Mouse (Mus musculus): ENCODE data around the gene Armh3. TPM values are rescaled to one million over a fixed set of nuclear protein-coding genes. Genes with fewer than 3 reads are reported as not detected.

Armh3 gene
- polyA plus RNA-seq, 1 experiment from 2014 or later, result 20.1 TPM

DNA sequence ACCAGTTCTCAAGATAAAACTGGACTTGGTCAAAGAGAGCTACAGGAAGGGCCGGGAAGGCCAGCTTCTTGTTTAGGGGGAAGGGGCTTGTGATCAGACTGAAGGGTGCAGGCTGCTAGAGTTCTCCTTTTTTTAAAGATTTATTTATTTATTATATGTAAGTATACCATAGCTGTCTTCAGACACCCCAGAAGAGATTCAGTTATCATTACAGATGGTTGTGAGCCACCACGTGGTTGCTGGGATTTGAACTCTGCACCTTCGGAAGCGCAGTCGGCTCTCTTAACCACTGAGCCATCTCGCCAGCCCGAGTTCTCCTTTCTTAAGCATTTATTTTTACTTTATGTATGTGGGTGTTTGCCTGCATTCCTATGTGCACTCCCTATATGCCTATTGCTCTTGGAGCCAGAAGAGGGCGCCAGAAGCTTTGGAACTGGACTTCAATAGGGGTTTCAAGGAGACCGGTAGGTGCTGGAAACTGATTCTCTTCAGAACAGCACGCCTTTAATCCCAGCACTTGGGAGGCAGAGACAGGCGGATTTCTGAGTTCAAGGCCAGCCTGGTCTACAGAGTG, 30.5 kb upstream of the Armh3 start:
- Histone ChIP-seq H3K27ac (no peak overlapping the region), H3K4me3 (no peak overlapping the region), H3K27me3 (ENCODE audit: low read depth, poor library complexity, severe bottlenecking) (no peaks in the 10 kb centered on the region), H3K36me3 (peaks cover 48% of the 10 kb centered on the region), H3K9me3 (replicated peaks) (no peaks in the 10 kb centered on the region; the same call in 1 of the 2 replicates), H3K4me1 (peaks cover 4% of the 10 kb centered on the region; the same call in 1 of the 2 replicates)
- WGBS, result 71% methylated on average over 11 of the region's 11 CpGs
- DNase-seq (ENCODE audit: low spot score), result no peak

DNA sequence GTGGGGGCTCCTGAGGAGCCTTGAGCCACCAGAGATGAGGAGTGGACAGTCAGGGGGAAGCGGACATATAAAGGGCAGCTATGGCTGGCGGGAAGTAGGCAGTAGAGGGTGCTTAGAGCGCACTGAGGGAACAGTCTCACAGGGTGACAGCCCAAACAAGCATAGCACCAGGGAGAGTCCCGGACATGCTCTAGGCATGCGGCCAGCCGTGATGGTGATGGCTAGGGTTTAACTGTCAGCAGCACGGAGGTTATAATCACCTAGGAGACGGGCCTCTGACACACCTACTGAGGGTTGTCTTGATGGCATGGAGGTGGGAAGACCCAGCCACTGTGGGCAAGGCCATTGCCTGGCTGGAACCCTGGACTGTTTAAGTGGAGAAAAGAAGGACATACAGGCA, 28.3 kb upstream of the Armh3 start:
- Histone ChIP-seq H3K4me1 (peaks cover 4% of the 10 kb centered on the region; the same call in 1 of the 2 replicates), H3K27me3 (ENCODE audit: low read depth, poor library complexity, severe bottlenecking) (no peaks in the 10 kb centered on the region), H3K9me3 (replicated peaks) (no peaks in the 10 kb centered on the region; the same call in 1 of the 2 replicates), H3K36me3 (peaks cover 26% of the 10 kb centered on the region), H3K4me3 (no peak overlapping the region), H3K27ac (no peak overlapping the region)
- 66% methylated on average over 8 of the region's 8 CpGs for WGBS
- DNase-seq (ENCODE audit: low spot score), result no peak

DNA sequence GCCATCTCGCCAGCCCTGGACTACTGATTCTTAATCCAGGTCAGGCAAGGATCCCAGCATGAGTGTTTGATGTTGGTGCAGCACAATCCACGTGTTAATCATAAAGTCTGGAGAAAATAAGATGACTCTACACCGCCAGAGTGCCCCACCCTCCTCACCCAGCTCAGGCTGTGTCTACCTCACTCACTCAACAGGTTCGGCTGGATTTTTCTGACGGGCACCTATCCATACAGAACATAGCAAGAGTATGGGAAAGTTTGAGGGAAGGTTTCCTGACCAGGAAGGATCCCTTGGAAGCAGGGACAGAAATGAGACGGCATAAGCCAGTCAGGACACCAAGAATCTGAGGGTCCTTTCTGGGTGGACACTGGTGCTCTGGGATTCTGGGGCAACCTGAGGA, 26.7 kb upstream of the Armh3 start:
- no peak overlapping the region for H3K4me3 ChIP-seq
- peaks cover 4% of the 10 kb centered on the region; the same call in 1 of the 2 replicates for H3K4me1 ChIP-seq
- peaks cover 10% of the 10 kb centered on the region for H3K36me3 ChIP-seq
- no peaks in the 10 kb centered on the region; the same call in 1 of the 2 replicates for H3K9me3 ChIP-seq (replicated peaks)
- H3K27ac ChIP-seq, result no peak overlapping the region
- H3K27me3 ChIP-seq (ENCODE audit: low read depth, poor library complexity, severe bottlenecking), result no peaks in the 10 kb centered on the region
- no peak for DNase-seq (ENCODE audit: low spot score)
- 80% methylated on average over 6 of the region's 6 CpGs for WGBS

DNA sequence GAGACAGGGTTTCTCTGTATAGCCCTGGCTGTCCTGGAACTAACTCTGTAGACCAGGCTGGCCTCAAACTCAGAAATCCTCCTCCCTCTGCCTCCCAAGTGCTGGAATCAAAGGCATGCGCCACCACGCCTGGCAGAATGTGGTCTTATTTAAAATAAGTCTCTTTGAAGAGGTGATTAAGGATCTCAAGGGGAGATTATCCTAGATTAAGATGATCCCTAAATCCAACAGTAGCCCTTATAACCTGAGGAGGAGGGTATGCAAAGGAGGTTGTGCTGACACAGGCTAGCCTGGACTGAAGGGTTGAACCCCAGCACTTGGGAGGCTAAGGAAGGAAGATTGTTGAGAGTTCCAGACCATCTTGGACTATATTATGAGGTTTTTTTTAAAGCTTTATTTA, 17.7 kb upstream of the Armh3 start:
- Histone ChIP-seq H3K27me3 (ENCODE audit: low read depth, poor library complexity, severe bottlenecking) (no peaks in the 10 kb centered on the region), H3K36me3 (no peaks in the 10 kb centered on the region), H3K4me3 (no peak overlapping the region), H3K9me3 (replicated peaks) (no peaks in the 10 kb centered on the region), H3K4me1 (no peaks in the 10 kb centered on the region), H3K27ac (no peak overlapping the region)
- 75% methylated on average over 2 of the region's 2 CpGs for WGBS
- no peak for DNase-seq (ENCODE audit: low spot score)

DNA sequence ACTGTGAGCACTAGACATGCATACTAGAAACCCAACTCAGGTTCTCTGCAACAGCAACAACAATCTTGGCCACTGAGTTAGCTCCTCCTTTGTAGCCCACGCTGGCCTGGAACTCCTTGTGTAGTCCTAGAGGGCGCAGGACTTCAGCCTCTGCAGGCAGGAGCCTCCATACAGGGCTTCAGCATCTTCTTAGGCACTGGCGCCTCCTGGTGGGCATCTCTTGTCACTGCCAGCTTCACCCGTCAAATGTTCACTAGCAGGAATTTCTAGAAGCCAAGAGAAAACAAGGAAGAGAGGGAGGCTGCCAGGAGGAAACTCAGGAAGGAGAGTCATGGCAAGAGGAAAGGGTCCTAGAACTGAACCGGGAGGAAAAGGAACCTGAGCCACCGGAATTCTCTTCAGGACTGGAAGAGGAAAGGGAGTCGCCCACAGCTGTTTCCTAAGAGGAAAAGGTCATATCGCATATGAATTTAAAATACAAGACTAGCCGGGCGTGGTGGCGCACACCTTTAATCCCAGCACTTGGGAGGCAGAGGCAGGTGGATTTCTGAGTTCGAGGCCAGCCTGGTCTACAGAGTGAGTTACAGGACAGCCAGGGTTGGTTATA, 16.4 kb upstream of the Armh3 start:
- no peak overlapping the region for H3K27ac ChIP-seq
- no peaks in the 10 kb centered on the region for H3K27me3 ChIP-seq (ENCODE audit: low read depth, poor library complexity, severe bottlenecking)
- no peaks in the 10 kb centered on the region for H3K4me1 ChIP-seq
- H3K36me3 ChIP-seq, result no peaks in the 10 kb centered on the region
- H3K9me3 ChIP-seq (replicated peaks), result no peaks in the 10 kb centered on the region
- no peak overlapping the region for H3K4me3 ChIP-seq
- WGBS, result 43% methylated on average over 12 of the region's 12 CpGs
- DNase-seq (ENCODE audit: low spot score), result peak; percentile 92

DNA sequence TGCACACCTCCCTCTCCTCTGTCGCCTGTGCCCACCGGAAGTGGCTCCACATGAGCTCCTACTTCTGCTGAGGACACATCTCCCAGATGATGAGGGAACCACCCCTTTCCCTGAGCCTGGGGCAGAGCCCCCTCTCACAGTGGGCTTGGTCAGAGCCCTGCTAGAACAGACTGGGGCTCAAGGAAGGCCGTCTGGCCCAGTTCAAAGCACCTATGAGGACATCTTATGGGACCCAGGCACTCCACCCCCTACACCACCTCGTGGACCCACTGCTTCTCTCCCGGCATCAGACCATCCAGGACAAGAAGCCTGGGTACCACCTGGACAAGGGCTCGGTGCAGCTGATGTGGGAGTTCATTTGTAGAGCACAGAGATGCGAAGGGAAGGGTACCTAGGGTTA, 7.4 kb upstream of the Armh3 start:
- H3K4me1 ChIP-seq, result peaks cover 26% of the 10 kb centered on the region
- WGBS, result 88% methylated on average over 7 of the region's 7 CpGs
- peaks cover 7% of the 10 kb centered on the region for H3K36me3 ChIP-seq
- H3K27me3 ChIP-seq (ENCODE audit: low read depth, poor library complexity, severe bottlenecking), result peaks cover 17% of the 10 kb centered on the region
- DNase-seq (ENCODE audit: low spot score), result no peak
- H3K4me3 ChIP-seq, result no peak overlapping the region
- no peaks in the 10 kb centered on the region for H3K9me3 ChIP-seq (replicated peaks)
- H3K27ac ChIP-seq, result no peak overlapping the region

DNA sequence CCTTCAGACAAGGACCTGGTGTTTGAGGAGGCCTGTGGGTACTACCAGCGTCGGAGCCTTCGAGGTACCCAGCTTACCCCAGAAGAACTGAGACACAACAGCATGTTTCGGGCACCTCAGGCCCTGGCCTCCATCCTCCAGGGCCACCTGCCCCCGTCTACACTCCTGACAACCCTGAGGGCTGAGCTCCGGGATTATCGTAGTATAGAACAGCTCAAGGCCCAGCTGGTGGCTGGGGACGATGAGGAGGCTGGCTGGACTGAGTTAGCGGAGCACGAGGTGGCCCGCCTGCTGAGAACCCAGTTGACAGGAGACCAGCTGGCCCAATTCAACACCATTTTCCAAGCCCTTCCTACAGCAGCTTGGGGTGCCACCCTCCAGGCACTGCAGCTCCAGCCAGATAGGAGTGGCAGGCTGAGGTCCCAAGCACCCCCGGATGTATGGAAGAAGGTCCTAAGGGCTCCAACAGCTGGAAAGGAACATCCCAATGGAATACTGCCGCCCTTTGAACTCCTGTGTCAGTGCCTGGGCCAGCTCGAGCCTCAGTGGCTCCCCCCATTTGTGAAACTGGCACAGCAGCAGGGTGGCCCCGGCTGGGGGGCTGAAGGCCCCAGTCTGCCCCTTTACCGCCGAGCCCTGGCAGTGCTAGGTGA, 6.7 kb upstream of the Armh3 start:
- Histone ChIP-seq H3K4me1 (peaks cover 26% of the 10 kb centered on the region), H3K27ac (no peak overlapping the region), H3K4me3 (no peak overlapping the region), H3K27me3 (ENCODE audit: low read depth, poor library complexity, severe bottlenecking) (peaks cover 17% of the 10 kb centered on the region), H3K9me3 (replicated peaks) (no peaks in the 10 kb centered on the region), H3K36me3 (peaks cover 7% of the 10 kb centered on the region)
- DNase-seq (ENCODE audit: low spot score), result no peak
- 78% methylated on average over 17 of the region's 17 CpGs for WGBS

DNA sequence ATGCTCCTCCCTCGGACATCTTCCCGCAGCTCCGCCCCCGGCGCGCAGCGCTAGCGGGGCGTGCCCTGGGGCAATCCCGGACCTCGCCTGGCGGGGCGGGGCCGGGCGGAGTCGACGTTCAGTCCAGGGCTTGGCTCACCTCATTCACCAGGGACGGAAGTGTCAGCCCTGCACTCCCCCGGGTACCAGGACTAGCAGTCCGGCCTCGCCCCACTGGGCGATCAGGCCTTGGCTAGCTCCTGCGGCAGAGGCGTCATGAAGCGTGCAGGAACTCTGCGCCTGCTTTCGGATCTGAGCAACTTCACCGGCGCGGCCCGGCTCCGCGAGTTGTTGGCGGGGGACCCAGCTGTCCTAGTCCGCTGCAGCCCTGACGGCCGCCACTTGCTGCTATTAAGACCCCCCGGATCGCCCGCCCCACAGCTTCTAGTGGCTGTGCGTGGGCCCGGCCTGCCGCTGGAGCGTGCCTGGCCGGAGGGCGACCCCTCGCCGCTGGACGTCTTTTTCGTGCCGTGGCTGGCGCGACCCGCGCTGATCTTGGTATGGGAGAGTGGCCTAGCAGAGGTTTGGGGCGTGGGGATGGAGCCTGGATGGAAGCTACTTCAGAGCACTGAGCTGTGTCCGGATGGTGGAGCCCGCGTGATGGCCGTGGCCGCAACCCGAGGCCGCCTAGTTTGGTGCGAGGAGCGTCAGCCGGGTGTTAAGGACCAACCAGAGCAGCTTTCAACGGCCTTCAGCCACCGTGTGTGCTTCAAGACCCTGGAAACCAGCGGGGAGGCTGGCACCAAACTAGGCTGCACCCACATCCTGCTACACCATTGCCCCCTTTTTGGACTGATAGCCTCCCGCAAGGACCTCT, 5.3 kb upstream of the Armh3 start, which contains the start of gene Hps6:
Gene Hps6, plus strand, starts transcription at position 138 of the 856 bp plus-strand sequence.
- H3K36me3 ChIP-seq, result peaks cover 7% of the 10 kb centered on the region
- H3K27ac ChIP-seq, result peak within 1 kb of the TSS; percentile 78
- peak within 1 kb of the TSS; percentile 68 for H3K4me3 ChIP-seq
- no peaks in the 10 kb centered on the region for H3K9me3 ChIP-seq (replicated peaks)
- H3K4me1 ChIP-seq, result peaks cover 26% of the 10 kb centered on the region
- peaks cover 17% of the 10 kb centered on the region for H3K27me3 ChIP-seq (ENCODE audit: low read depth, poor library complexity, severe bottlenecking)
- peak; percentile 83 for DNase-seq (ENCODE audit: low spot score)
- WGBS, result 2% methylated on average over 70 of the region's 70 CpGs

DNA sequence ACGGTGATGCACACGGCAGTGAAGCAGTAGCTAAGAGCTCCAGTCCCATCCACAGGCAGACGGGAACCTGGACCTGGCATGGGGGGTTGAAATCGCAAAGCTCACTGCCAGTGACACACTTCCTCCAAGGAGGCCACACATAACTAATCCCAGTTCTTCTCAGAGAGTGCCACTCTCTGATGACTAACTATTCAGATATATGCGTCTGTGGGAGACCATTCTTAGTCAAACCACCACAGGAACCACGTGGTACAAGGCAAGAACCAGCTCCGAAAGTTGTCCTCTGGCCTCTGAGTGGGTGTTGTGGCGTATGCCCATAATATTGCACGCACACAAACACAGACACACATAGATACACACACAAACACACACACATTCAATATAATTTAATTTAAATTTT, 4.0 kb upstream of the Armh3 start:
- no peak overlapping the region for H3K27ac ChIP-seq
- H3K27me3 ChIP-seq (ENCODE audit: low read depth, poor library complexity, severe bottlenecking), result peaks cover 17% of the 10 kb centered on the region
- H3K36me3 ChIP-seq, result peaks cover 10% of the 10 kb centered on the region
- no peak overlapping the region for H3K4me3 ChIP-seq
- DNase-seq (ENCODE audit: low spot score), result no peak
- H3K9me3 ChIP-seq (replicated peaks), result no peaks in the 10 kb centered on the region
- WGBS, result 84% methylated on average over 9 of the region's 9 CpGs
- H3K4me1 ChIP-seq, result peaks cover 32% of the 10 kb centered on the region

DNA sequence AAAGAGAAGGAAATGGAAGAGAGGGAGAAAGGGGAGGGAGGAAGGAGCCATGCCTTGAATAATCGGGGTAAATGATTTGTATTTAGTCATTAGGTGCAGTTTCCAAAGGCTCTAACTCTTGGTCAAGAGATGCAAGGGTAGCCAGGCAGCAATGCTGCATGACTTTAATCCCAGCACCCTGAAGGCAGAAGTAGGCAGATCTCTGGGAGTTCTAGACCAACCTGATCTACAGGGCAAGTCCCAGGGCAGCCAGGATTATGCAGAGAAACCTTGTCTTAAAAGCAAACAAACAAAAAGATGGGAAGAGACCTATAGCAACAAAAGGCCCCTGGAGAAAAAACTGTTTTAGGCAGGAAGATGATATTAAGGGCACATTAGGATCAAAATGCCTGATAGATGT, 1.1 kb upstream of the Armh3 start:
- 69% methylated on average over 1 of the region's 1 CpGs for WGBS
- Histone ChIP-seq H3K4me1 (peaks cover 21% of the 10 kb centered on the region), H3K27ac (no peak overlapping the region), H3K36me3 (peaks cover 16% of the 10 kb centered on the region), H3K9me3 (replicated peaks) (no peaks in the 10 kb centered on the region), H3K4me3 (no peak overlapping the region), H3K27me3 (ENCODE audit: low read depth, poor library complexity, severe bottlenecking) (peaks cover 11% of the 10 kb centered on the region; the same call in 1 of the 2 replicates)
- DNase-seq (ENCODE audit: low spot score), result no peak

DNA sequence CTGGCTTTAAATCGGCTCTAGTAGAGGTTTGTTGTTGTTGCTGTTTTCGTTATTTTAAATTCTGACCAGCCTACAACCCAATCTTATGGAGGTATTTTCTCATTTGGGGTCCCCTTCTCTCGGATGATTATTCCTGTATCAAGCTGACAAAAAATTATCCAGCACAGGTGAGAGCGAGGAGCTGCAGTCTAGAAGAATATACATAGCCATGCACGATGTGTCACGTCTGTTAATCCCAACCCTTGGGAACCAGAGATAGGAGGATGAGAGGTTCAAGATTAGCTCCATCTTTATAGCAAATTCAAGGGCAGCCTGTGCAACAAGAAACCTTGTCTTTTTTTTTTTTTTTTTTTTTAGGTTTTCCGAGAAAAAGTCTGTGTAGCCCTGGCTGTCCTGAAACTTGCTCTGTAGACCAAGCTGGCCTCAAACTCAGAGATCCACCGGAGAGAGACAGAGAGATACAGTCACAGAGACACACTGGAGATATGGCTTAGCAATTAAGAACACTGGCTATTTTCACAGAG, 468 bp upstream of the Armh3 start:
- peaks cover 15% of the 10 kb centered on the region for H3K4me1 ChIP-seq
- H3K27ac ChIP-seq, result peak overlapping the region; percentile 96
- 16% methylated on average over 8 of the region's 8 CpGs for WGBS
- H3K27me3 ChIP-seq (ENCODE audit: low read depth, poor library complexity, severe bottlenecking), result peaks cover 5% of the 10 kb centered on the region; the same call in 1 of the 2 replicates
- H3K4me3 ChIP-seq, result peak overlapping the region; percentile 80
- peaks cover 21% of the 10 kb centered on the region for H3K36me3 ChIP-seq
- no peaks in the 10 kb centered on the region for H3K9me3 ChIP-seq (replicated peaks)
- DNase-seq (ENCODE audit: low spot score), result no peak

DNA sequence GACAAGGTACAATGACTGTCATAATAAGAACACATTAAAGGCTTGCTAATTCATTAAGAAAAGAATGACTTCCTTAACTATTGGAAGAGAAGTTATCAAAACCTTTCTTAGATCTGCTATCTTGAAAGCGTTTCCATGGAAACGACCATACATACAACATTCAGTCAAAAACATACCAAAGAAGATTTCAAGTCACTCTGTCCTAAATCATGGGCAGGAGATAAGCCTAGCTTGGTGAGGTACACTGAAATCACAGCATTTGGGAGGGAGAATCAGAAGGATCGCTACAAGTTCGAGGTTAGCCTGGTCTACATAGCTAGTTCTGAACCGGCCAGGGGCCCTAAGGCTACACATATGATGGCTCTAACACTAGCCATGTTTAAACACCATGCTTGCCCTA, 923 bp downstream of the Armh3 start:
- H3K4me3 ChIP-seq, result peak overlapping the region; percentile 80
- H3K4me1 ChIP-seq, result peaks cover 8% of the 10 kb centered on the region
- H3K27ac ChIP-seq, result peak overlapping the region; percentile 96
- peaks cover 21% of the 10 kb centered on the region for H3K36me3 ChIP-seq
- H3K27me3 ChIP-seq (ENCODE audit: low read depth, poor library complexity, severe bottlenecking), result 0 out of 2 replicates have a peak, but pooled peaks cover 3% of the 10 kb centered on the region
- DNase-seq (ENCODE audit: low spot score), result no peak
- no peaks in the 10 kb centered on the region for H3K9me3 ChIP-seq (replicated peaks)
- 71% methylated on average over 5 of the region's 5 CpGs for WGBS
